Mouse (Mus musculus) embryonic fibroblast, embryonic 13.5 days (primary cell): ENCODE results near the gene Sms.

ENCODE experiments used
- CTCF ChIP-seq: IDR thresholded peaks from 2 replicates; pipeline ENCODE4 v1.5.1; 2011; ENCODE audit warnings: mild to moderate bottlenecking, control low read depth, low read length, moderate library complexity, borderline replicate concordance; ENCODE audit not compliant: insufficient read depth
- POLR2A ChIP-seq: IDR thresholded peaks from 2 replicates; pipeline ENCODE4 v1.6.1; 2011; ENCODE audit warnings: low read depth, mild to moderate bottlenecking, control low read depth, low read length, moderate library complexity

GRCm38 (mm10) chrX:157454430-157454829, 37.7 kb downstream of the Sms start:
- TF ChIP-seq CTCF (peak; percentile 52; the same call in 1 of the 2 replicates), POLR2A (no peak)
